Mouse (Mus musculus) MEL (cell line): ENCODE measurements around the gene Runx3. TPM values are rescaled to one million over a fixed set of nuclear protein-coding genes. Genes with fewer than 3 reads are reported as not detected.

Source experiments
- DNase-seq: peaks from one replicate; pipeline ENCODE4 v3.0.0; 2011; ENCODE audit warnings: low read depth, low spot score
- H3K27ac ChIP-seq: 2 replicates; pipeline ENCODE4 v1.5.1; 2012; ENCODE audit warnings: low read depth, mild to moderate bottlenecking, control low read depth, low read length, moderate library complexity; ENCODE audit not compliant: control insufficient read depth
- H3K27me3 ChIP-seq, 2 experiments: fragments of 150-350 bp in 1 of 2; sonication (generic) in 1 of 2; 2 replicates each; pipeline ENCODE4 v1.6.1; 2012; ENCODE audit warnings: low read length in 2 of 2, mild to moderate bottlenecking in 2 of 2, improper control_type of control experiment in 1 of 2, moderate library complexity in 1 of 2; ENCODE audit not compliant: insufficient read depth in 2 of 2, control insufficient read depth in 1 of 2
- H3K36me3 ChIP-seq, 2 experiments: 2 replicates each; pipeline ENCODE4 v1.6.1; 2012 to 2014; ENCODE audit warnings: low read length in 2 of 2, improper control_type of control experiment in 1 of 2, inconsistent platforms in 1 of 2, mild to moderate bottlenecking in 1 of 2; ENCODE audit not compliant: insufficient read depth in 2 of 2, control insufficient read depth in 1 of 2
- H3K4me1 ChIP-seq, 2 experiments: fragments of 150-350 bp in 1 of 2; sonication (generic) in 1 of 2; 2 replicates each; pipeline ENCODE4 v1.6.1; 2012; ENCODE audit warnings: low read length in 2 of 2, improper control_type of control experiment in 1 of 2, mild to moderate bottlenecking in 1 of 2; ENCODE audit not compliant: insufficient read depth in 2 of 2, control insufficient read depth in 1 of 2
- H3K4me3 ChIP-seq, 2 experiments: fragments of 150-350 bp in 1 of 2; sonication (generic) in 1 of 2; 2 replicates each; pipeline ENCODE4 v1.5.1; 2012; ENCODE audit warnings: low read depth in 2 of 2, low read length in 2 of 2, mild to moderate bottlenecking in 2 of 2, moderate library complexity in 2 of 2, control low read depth in 1 of 2, improper control_type of control experiment in 1 of 2; ENCODE audit not compliant: control insufficient read depth in 1 of 2, insufficient read depth in 1 of 2
- H3K79me2 ChIP-seq: 2 replicates; pipeline ENCODE4 v1.6.1; 2012; ENCODE audit warnings: mild to moderate bottlenecking, low read length, moderate library complexity; ENCODE audit not compliant: control insufficient read depth, poor library complexity, insufficient read depth
- H3K9ac ChIP-seq: 2 replicates; pipeline ENCODE4 v1.6.1; 2012; ENCODE audit warnings: low read depth, mild to moderate bottlenecking, control low read depth, low read length, moderate library complexity; ENCODE audit not compliant: control insufficient read depth, poor library complexity, severe bottlenecking
- H3K9me3 ChIP-seq: fragments of 150-350 bp; sonication (generic); replicated peaks from 2 replicates; pipeline ENCODE4 v1.6.1; 2012; ENCODE audit warnings: mild to moderate bottlenecking, low read length, improper control_type of control experiment, moderate library complexity; ENCODE audit not compliant: insufficient read depth
- ELF1 ChIP-seq: IDR thresholded peaks from 2 replicates; pipeline ENCODE4 v1.6.1; 2014; ENCODE audit warnings: low read depth, mild to moderate bottlenecking, inconsistent platforms, low read length, improper control_type of control experiment, moderate library complexity
- JUND ChIP-seq: IDR thresholded peaks from 2 replicates; pipeline ENCODE4 v1.6.1; 2011; ENCODE audit warnings: low read depth, mild to moderate bottlenecking, improper control_type of control experiment, low read length
- MXI1 ChIP-seq: IDR thresholded peaks from 2 replicates; pipeline ENCODE4 v1.6.1; 2011; ENCODE audit warnings: mild to moderate bottlenecking, low read depth, low read length, improper control_type of control experiment
- MYC ChIP-seq: IDR thresholded peaks from 2 replicates; pipeline ENCODE4 v1.6.1; 2011; ENCODE audit warnings: low read depth, mild to moderate bottlenecking, low read length, improper control_type of control experiment, moderate library complexity
- POLR2AphosphoS5 ChIP-seq: IDR thresholded peaks from 2 replicates; pipeline ENCODE4 v1.6.1; 2012; ENCODE audit warnings: low read depth, borderline replicate concordance, mild to moderate bottlenecking, inconsistent platforms, low read length, moderate library complexity, mixed read lengths
- TCF12 ChIP-seq: IDR thresholded peaks from 2 replicates; pipeline ENCODE4 v1.6.1; 2014; ENCODE audit warnings: low read depth, mild to moderate bottlenecking, inconsistent platforms, low read length, improper control_type of control experiment, moderate library complexity
- UBTF ChIP-seq: IDR thresholded peaks from 2 replicates; pipeline ENCODE4 v1.6.1; 2012; ENCODE audit warnings: low read depth, mild to moderate bottlenecking, inconsistent platforms, low read length, improper control_type of control experiment, moderate library complexity, borderline replicate concordance; ENCODE audit not compliant: insufficient read depth
- USF1 ChIP-seq: IDR thresholded peaks from 2 replicates; pipeline ENCODE4 v1.6.1; 2014; ENCODE audit warnings: low read depth, mild to moderate bottlenecking, inconsistent platforms, low read length, improper control_type of control experiment, moderate library complexity
- USF2 ChIP-seq, 2 experiments: IDR thresholded peaks; 2 replicates each; pipeline ENCODE4 v1.6.1; 2011 to 2012; ENCODE audit warnings: improper control_type of control experiment in 2 of 2, low read length in 2 of 2, borderline replicate concordance in 1 of 2, inconsistent platforms in 1 of 2, low read depth in 1 of 2, mild to moderate bottlenecking in 1 of 2; ENCODE audit not compliant: insufficient read depth in 1 of 2
- ZMIZ1 ChIP-seq: IDR thresholded peaks from 2 replicates; pipeline ENCODE4 v1.6.1; 2012; ENCODE audit warnings: low read depth, mild to moderate bottlenecking, inconsistent platforms, low read length, improper control_type of control experiment, moderate library complexity
- polyA plus RNA-seq, 2 experiments: library from polyadenylated mRNA; stranded (reverse) in 1 of 2; unstranded in 1 of 2; fragments of >175 nt in 1 of 2; fragments of >200 nt in 1 of 2; gene quantifications; 2 replicates each; pipeline versions ENCODE4 v1.2.1 to v1.2.4; 2012; ENCODE audit warnings: low replicate concordance in 2 of 2, low read depth in 1 of 2; ENCODE audit not compliant: insufficient read length in 2 of 2, insufficient read depth in 1 of 2, missing spikeins in 1 of 2
- total RNA-seq: library from RNA; depleted of rRNA; stranded (reverse); fragments of 300-350 nt; gene quantifications from 2 replicates; pipeline ENCODE4 v1.2.3, GENCODE M21; 2012

The Runx3 gene
- total and polyA plus RNA-seq, 3 experiments: 4.3 to 29.2 TPM; not detected in 1

GRCm38 (mm10) chr4:135153260-135154088 lies 33.0 kb downstream of the Runx3 start:
- no peaks in the 10 kb centered on the region for H3K27me3 ChIP-seq
- peak overlapping the region; percentile 41 for H3K27ac ChIP-seq
- peak overlapping the region; percentile 65 to 84 for H3K4me3 ChIP-seq
- H3K9ac ChIP-seq: peak overlapping the region; percentile 81
- peaks cover 0 to 2% of the 10 kb centered on the region in 2 experiments; a peak in 1 of 4 replicates for H3K36me3 ChIP-seq
- H3K79me2 ChIP-seq: peaks cover 24% of the 10 kb centered on the region
- DNase-seq: peak; percentile 50
- no peaks in the 10 kb centered on the region for H3K9me3 ChIP-seq
- 0 out of 2 replicates have a peak, but pooled peaks have one; percentile 26 for TF ChIP-seq UBTF
- TF ChIP-seq MXI1: 0 out of 2 replicates have a peak, but pooled peaks have one; percentile 43
- TF ChIP-seq JUND: peak; percentile 80; the same call in 1 of the 2 replicates
- TF ChIP-seq MYC: no peak
- H3K4me1 ChIP-seq: peaks cover 0 to 3% of the 10 kb centered on the region in 2 experiments; a peak in 2 of 4 replicates

- H3K9ac ChIP-seq: peak overlapping the region; percentile 81
- no peak overlapping the region for H3K27ac ChIP-seq
- H3K36me3 ChIP-seq: peaks cover 0 to 2% of the 10 kb centered on the region in 2 experiments; a peak in 1 of 4 replicates
- DNase-seq: peak; percentile 50
- H3K27me3 ChIP-seq: no peaks in the 10 kb centered on the region
- no peak for TF ChIP-seq USF1
- no peak for TF ChIP-seq TCF12
- no peak for TF ChIP-seq ELF1
- no peak for TF ChIP-seq USF2 (IDR thresholded peaks at IDR 0.05; ENCODE audit: borderline replicate concordance in 1 of 2, insufficient read depth in 1 of 2, low read depth in 1 of 2, low read length in 2 of 2)
- TF ChIP-seq ZMIZ1: no peak
- TF ChIP-seq UBTF: no peak
- no peak for TF ChIP-seq POLR2AphosphoS5
- H3K4me3 ChIP-seq: peak overlapping the region; percentile 65 to 84
- peaks cover 24% of the 10 kb centered on the region for H3K79me2 ChIP-seq
- H3K4me1 ChIP-seq: peaks cover 0 to 3% of the 10 kb centered on the region in 2 experiments; a peak in 2 of 4 replicates
- no peaks in the 10 kb centered on the region for H3K9me3 ChIP-seq
Measured at GRCm38 (mm10) chr4:135154089-135154949, 33.9 kb downstream of the Runx3 start.
